Mouse (Mus musculus): ENCODE data around the gene Amh. TPM values are rescaled to one million over a fixed set of nuclear protein-coding genes. Genes with fewer than 3 reads are reported as not detected.
"Not testable (repeated sequence)": the region's sequence is repeated elsewhere in the genome, so short reads cannot be mapped to it uniquely, and the experiment has no call there.

The Amh gene
- total RNA-seq, 2 experiments from 2014 or later = 2.4 to 2.9 TPM

DNA sequence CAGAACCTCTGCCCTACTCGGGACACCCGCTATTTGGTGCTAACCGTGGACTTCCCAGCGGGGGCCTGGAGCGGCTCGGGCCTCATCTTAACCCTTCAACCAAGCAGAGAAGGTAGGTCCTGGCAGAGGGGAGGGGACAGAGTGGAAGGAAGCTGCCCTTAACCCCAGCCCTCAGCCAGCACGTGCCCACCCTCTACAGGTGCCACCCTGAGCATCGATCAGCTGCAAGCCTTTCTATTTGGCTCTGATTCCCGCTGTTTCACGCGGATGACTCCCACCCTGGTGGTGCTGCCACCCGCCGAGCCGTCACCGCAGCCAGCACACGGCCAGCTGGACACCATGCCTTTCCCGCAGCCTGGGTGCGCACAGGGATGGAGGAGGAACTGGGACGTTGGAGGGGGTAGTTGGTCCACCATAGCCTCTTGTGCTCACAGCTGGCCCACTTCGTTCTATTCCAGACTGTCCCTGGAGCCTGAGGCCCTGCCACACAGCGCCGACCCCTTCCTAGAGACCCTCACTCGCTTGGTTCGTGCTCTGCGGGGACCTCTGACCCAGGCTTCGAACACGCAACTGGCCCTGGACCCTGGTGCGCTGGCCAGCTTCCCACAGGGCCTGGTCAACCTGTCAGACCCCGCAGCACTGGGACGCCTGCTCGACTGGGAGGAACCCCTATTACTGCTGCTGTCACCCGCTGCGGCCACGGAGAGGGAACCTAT, 1.5 kb downstream of the Amh start:
- DNase-seq (ENCODE audit: low spot score in 2 of 2) = no peak

GRCm38 (mm10) chr10:80807057-80807627, 2.1 kb downstream of the Amh start:
- peak; percentile 87 to 89 for DNase-seq (ENCODE audit: low spot score in 2 of 2)

DNA sequence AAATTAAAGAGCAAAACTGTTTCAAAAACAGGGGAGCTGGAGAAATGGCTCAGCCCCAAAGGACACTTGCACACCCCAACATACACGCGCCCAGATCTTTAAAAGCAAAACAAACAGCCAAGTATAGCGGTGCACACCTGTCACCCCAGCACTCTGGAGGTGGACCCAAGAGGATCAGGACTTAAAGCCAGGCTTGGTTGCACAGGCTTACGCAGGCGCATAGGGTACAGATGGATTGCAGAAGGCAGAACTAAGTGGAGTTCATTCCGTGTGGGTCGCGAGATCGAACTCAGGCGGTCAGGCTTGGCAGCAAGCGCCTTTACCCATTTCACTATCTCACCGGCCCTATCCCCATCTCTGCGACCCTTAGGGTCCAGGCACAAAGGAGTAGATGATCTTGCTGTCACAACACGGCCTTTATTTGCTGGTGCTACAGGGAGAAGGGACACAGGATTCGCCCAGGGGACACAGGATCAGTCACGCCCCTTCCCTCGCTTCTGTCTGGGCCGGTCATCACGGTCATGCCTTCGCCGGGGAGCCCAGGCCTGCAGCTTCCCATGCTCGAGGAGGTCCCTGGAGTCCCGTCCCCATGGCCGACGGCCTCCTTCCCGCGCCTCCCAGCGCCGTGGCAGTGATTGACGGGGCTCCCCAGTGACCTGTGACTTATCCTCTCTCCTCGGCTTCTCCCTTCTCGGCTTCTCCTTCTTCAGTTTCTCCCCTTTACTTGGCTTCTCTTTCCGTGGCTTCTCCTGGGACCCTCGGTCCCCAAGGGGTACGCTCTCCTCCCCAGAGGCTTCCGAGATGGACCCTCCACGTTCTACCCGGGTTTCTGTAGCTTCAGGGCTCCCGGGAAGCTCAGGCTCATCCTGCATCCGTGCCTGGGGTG, 3.3 kb downstream of the Amh start:
- no peak for DNase-seq (ENCODE audit: low spot score in 2 of 2)

- DNase-seq (ENCODE audit: low spot score in 2 of 2) = no peak
Measured at GRCm38 (mm10) chr10:80808985-80809632, 4.1 kb downstream of the Amh start.

DNA sequence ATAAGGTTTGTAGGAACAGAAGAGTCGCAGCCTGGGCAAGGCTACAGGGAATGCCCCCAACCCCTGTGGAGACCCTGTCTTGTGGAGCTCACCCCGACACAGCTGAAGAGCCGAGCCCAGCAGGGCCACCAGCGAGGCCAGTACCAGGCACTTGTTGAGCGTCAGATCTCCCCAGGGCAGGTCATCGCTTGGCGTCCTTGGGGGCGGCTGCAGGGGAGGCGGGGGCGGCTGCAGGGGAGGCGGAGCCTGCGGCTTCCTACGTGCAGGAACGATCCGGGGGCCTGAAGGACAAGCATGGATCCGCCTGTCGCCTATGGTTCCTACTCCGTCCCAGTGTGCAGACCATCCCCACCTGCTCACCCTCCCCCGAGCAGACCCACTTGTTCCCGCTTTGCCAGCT, 5.0 kb downstream of the Amh start:
- no peak for DNase-seq (ENCODE audit: low spot score in 2 of 2)

DNA sequence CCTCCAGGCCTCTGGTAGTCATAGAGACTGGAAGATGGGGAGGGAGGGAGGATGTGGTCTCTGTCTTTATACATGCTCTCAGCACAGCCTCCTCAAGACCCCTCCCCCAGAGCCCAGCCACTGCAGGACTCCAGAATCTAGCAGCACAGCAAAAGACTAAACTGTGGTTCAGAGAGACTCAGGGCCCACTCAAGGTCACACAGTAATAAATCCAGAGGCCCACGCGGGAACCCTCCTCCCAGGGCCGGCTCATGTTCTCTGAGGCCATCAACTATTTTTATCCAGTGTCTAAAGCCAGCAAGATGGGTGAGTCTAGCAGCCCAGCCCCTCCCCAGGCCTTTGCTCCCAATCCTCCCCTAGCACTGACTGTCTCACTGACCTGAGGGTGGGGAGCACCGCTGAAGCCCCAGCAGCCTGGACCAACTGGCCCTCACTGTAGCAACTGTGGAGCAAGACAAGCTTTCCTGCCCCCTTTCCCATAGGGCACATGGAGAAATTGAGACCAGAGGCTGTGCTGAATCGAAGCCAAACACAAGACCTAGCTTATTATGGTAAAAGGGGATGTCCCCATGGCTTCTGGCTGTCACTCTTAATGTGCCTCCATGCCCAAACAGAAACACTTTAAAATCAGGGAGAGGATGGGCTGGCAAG, 7.5 kb downstream of the Amh start:
- no peak for DNase-seq (ENCODE audit: low spot score in 2 of 2)

DNA sequence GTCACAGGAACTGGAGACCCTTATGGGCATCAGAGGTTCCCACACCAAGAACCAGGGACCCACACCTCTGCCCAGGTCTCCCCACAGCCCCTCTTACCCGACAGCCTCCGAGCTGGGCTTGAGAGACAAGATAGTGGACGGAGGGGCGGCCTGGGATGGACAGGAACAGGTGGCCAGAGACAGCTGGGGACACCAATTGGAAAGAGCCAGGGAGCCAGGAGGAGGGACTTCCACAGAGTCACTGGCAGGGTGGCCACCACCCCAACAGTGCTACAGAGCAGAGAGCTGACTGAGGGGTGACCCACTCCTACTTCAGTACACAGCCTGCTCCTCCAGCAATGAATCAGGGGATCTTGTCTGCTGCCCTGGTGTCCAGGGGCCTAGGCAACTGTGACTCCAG, 8.3 kb downstream of the Amh start, which contains the start of gene Jsrp1:
Gene Jsrp1, minus strand, starts transcription at position 133 of the 400 bp plus-strand sequence.
- DNase-seq (ENCODE audit: low spot score in 2 of 2) = no peak

GRCm38 (mm10) chr10:80814800-80815199, 9.8 kb downstream of the Amh start:
- DNase-seq (ENCODE audit: low spot score in 2 of 2) = no peak

DNA sequence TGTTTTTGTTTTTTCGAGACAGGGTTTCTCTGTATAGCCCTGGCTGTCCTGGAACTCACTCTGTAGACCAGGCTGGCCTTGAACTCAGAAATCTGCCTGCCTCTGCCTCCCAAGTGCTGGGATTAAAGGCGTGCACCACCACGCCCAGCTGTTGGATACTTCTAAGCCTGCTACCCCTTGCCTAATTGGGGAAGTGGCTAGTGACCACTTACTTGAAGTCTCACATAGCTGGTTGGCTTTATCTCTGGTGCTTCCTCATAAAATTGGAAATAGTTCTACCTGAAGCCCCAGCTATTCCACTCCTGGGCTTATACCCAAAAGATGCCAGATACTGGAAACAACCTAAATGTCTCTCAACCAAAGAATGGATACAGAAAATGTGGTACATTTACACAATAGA, 11.3 kb downstream of the Amh start:
- DNase-seq (ENCODE audit: low spot score in 2 of 2) = not testable (repeated sequence)

DNA sequence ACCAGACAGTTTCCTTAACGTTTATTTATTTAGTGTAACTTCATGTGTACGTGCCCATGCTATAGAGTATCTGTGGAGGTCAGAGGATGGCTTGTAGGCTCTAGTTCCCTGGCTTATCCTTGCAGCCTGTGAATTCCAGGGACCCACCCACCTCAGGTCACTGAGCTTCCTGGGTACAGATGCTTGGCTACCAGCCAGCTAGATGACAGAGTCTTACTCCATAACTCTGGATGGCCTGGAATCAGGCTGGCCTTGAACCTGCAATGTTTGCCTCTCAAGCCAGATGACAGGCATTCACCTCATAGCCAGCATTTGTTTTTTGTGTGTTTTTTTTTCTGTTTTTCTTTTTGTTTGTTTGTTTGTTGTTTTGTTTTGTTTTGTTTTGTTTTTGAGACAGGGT, 12.1 kb downstream of the Amh start:
- DNase-seq (ENCODE audit: low spot score in 2 of 2) = no peak

- not testable (repeated sequence) for DNase-seq (ENCODE audit: low spot score in 2 of 2)
Measured at GRCm38 (mm10) chr10:80817955-80818354, 12.9 kb downstream of the Amh start.

DNA sequence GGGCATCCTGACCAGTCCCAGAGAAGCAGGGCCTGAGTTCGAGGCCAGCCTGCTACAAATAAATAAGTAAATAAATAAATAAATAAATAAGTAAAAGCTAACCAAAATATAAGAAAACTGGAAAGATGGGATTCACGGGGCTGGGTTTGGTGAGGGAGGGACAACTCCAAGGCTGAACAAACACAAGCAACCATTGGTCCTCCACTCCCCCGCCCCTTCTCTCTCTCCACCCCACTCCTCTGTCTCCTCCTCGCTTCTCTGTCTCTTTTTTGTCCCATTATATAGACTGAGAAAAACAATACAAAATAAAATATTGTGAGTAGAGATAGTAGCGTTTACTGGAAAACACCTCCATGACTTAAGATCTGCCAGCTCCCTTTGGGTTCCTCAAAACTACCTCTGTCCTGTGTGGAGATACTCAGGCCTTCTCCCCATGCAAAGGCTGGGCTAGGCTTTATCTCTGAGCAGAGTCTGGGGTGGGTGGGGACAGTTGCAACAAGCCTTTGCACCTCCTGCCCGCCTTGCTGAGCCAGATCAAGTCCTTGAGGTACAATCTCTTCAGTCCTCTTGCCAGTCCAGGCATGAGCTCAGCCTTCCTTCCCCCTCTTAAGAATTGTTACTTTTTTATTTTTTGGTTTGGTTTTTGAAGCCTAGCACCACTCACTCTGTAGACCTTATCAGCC, 13.7 kb downstream of the Amh start:
- no peak for DNase-seq (ENCODE audit: low spot score in 2 of 2)

DNA sequence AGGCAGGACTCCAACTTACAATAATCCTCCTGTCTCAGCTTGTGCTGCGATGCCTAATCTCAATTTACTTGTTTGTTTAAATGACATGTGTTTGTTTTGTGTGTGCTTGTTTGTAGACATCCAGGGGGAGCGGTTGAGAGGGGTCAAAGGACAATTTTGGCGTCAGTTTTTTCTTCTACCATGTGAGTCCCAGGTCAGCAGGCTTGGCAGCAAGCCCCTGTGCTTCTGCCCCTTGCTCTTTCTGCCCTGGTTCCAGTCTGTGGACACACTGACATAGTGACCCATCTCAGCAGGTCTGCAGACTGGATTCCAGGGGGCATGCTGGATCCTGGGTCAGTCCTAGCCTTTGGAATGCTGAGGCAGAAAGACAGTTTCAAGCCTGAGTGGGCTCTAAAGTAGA, 14.4 kb downstream of the Amh start:
- no peak for DNase-seq (ENCODE audit: low spot score in 2 of 2)

DNA sequence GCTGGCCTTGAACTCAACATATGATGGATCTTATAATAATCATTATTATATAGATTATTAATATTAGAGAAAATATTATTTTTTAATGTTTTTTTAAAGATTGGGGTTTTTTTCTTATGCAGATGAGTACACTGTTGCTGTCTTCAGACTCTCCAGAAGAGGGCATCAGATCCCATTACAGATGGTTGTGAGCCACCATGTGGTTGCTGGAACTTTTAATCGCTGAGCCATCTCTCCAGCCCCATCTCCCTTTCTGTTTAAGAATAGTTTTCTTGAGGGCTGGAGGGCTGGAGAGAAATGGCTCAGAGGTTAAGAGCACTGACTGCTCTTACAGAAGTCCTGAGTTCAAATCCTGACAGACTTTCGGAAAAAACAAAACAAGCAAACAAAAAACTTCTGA, 16.9 kb downstream of the Amh start:
- no peak for DNase-seq (ENCODE audit: low spot score in 2 of 2)

DNA sequence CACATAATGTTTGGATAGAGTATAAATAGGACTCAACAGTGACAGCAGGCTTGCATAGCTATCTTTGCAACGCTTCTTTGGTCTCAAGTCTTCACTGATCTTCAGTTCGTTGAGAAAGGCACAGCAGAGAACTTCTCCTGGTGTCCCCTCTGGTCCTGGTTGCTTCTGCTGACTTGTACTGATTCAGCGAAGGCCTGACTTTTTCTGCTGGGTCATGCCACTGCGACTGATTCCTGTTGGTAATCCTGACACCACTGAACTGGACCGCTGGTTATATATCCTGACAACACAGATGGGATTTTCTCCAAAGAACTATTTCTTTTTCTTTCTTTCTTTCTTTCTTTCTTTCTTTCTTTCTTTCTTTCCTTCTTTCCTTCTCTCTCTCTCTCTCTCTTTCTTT, 17.5 kb downstream of the Amh start:
- DNase-seq (ENCODE audit: low spot score in 2 of 2) = no peak

- DNase-seq (ENCODE audit: low spot score in 2 of 2) = no peak
Measured at GRCm38 (mm10) chr10:80823316-80823715, 18.3 kb downstream of the Amh start.

DNA sequence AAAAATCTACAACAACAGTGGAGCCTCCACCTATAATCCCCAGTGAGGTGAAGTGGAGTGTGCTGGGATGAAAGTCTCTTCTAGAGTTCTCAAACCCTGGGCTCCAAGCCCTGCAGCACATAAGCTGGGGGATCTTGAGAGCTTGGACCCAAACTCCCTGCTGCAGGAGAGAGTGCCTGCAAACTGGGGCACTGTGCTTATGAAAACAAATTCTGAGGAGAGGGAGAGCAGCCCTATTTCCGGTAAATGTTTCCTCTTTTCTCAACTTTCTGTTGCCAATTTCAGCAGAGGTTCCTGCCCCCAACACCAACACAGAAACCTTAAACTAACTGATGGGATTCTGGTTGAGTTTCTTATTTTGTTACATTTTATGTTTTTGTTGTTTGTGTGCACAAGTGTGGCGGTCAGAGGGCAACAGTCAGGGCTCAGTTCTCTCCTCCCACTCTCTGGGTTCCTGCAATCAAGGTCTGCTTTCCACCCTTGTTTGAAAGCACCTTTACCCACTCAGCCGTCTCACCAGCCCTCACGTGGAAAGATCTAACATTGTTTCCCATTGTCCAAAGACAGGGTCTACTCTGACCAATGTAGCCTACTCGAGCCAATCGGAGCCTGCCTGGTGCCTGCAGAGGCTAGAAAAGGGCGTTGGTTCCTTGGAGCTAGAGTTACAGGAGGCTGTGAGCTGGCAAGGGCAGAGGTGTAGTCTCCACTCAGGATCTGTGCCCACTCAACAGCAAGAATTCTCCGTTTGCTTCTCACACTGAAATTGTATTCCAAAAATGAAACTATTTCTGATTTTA, 19.0 kb downstream of the Amh start:
- no peak for DNase-seq (ENCODE audit: low spot score in 2 of 2)

DNA sequence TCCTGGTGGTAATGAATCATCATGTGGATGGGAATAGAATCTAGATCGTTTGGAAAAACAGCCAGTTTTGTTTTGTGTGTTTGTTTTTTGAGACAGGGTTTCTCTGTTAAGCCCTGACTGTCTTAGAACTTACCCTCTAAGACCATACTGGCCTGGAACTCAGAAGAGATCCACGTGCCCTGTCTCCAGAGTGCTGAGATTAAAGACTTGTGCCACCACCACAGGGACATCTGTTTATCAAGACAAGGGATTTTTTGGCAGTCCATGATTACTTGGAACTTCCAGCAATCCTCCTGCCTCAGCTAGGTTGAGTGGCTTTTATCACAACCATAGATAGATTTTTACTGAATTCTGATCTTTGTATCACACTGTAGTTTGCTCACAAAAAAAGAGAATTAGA, 19.8 kb downstream of the Amh start:
- DNase-seq (ENCODE audit: low spot score in 2 of 2) = no peak
